Mouse (Mus musculus): ENCODE data around the gene Nos2. TPM values are rescaled to one million over a fixed set of nuclear protein-coding genes. Genes with fewer than 3 reads are reported as not detected.
"Not testable (repeated sequence)": the region's sequence is repeated elsewhere in the genome, so short reads cannot be mapped to it uniquely, and the experiment has no call there.

The Nos2 gene
- polyA plus RNA-seq, 1 experiment from 2014 or later = 1.1 TPM

- WGBS = 82% methylated on average over 7 of the region's 7 CpGs
- ATAC-seq (ENCODE audit: low FRiP score) = no peak
- DNase-seq (ENCODE audit: low spot score) = no peak
Observed at GRCm38 (mm10) chr11:78983539-78983938, 63.0 kb downstream of the Nos2 start.

GRCm38 (mm10) chr11:78984483-78985177 lies 64.0 kb downstream of the Nos2 start, which contains the start of gene Lgals9:
Gene Lgals9 (minus strand): TSS chr11:78984946.
- no peak within 1 kb of the TSS for H3K4me2 ChIP-seq (replicated peaks)

More at GRCm38 (mm10) chr11:78983539-78983938, 63.0 kb downstream of the Nos2 start:
- no peaks in the 10 kb centered on the region for H3K36me3 ChIP-seq (replicated peaks; ENCODE audit: control insufficient read depth, insufficient read depth)
- no peak overlapping the region for H3K27ac ChIP-seq
- no peaks in the 10 kb centered on the region for H3K9me3 ChIP-seq (ENCODE audit: control insufficient read depth, low read length)
- no peak overlapping the region for H3K4me3 ChIP-seq (replicated peaks; ENCODE audit: low read length)
- H3K4me2 ChIP-seq (replicated peaks) = no peak overlapping the region
- H3K4me1 ChIP-seq (replicated peaks; ENCODE audit: control insufficient read depth, insufficient read depth, low read length) = no peaks in the 10 kb centered on the region
- H3K9ac ChIP-seq = no peak overlapping the region
- H3K27me3 ChIP-seq (ENCODE audit: control insufficient read depth, insufficient read depth, low read length) = no peaks in the 10 kb centered on the region

GRCm38 (mm10) chr11:78985505-78985904 lies 64.9 kb downstream of the Nos2 start:
- Histone ChIP-seq H3K36me3 (replicated peaks; ENCODE audit: control insufficient read depth, insufficient read depth) (no peaks in the 10 kb centered on the region), H3K4me3 (replicated peaks; ENCODE audit: low read length) (no peak overlapping the region)
- no peak for ATAC-seq (ENCODE audit: low FRiP score)

More at GRCm38 (mm10) chr11:78984483-78985177, 64.0 kb downstream of the Nos2 start, which contains the start of gene Lgals9:
- H3K4me1 ChIP-seq (replicated peaks; ENCODE audit: control insufficient read depth, insufficient read depth, low read length) = no peaks in the 10 kb centered on the region
- H3K27ac ChIP-seq = no peak within 1 kb of the TSS
- no peaks in the 10 kb centered on the region for H3K9me3 ChIP-seq (ENCODE audit: control insufficient read depth, low read length)
- H3K9ac ChIP-seq = no peak within 1 kb of the TSS
- no peaks in the 10 kb centered on the region for H3K27me3 ChIP-seq (ENCODE audit: control insufficient read depth, insufficient read depth, low read length)
- H3K4me3 ChIP-seq (replicated peaks; ENCODE audit: low read length) = no peak within 1 kb of the TSS
- DNase-seq (ENCODE audit: low spot score) (no peak), ATAC-seq (ENCODE audit: low FRiP score) (no peak)
- WGBS = 73% methylated on average over 10 of the region's 10 CpGs
- H3K36me3 ChIP-seq (replicated peaks; ENCODE audit: control insufficient read depth, insufficient read depth) = no peaks in the 10 kb centered on the region

GRCm38 (mm10) chr11:78986311-78987002 lies 65.9 kb downstream of the Nos2 start:
- ATAC-seq (ENCODE audit: low FRiP score) = no peak
- no peak overlapping the region for H3K9ac ChIP-seq
- H3K27me3 ChIP-seq (ENCODE audit: control insufficient read depth, insufficient read depth, low read length) = no peaks in the 10 kb centered on the region
- 94% methylated on average over 10 of the region's 10 CpGs for WGBS
- H3K9me3 ChIP-seq (ENCODE audit: control insufficient read depth, low read length) = no peaks in the 10 kb centered on the region
- DNase-seq (ENCODE audit: low spot score) = no peak
- H3K4me3 ChIP-seq (replicated peaks; ENCODE audit: low read length) = no peak overlapping the region
- no peak overlapping the region for H3K4me2 ChIP-seq (replicated peaks)
- no peak overlapping the region for H3K27ac ChIP-seq
- no peaks in the 10 kb centered on the region for H3K4me1 ChIP-seq (replicated peaks; ENCODE audit: control insufficient read depth, insufficient read depth, low read length)
- no peaks in the 10 kb centered on the region for H3K36me3 ChIP-seq (replicated peaks; ENCODE audit: control insufficient read depth, insufficient read depth)

More at GRCm38 (mm10) chr11:78985505-78985904, 64.9 kb downstream of the Nos2 start:
- DNase-seq (ENCODE audit: low spot score) = no peak
- Histone ChIP-seq H3K27ac (no peak overlapping the region), H3K9me3 (ENCODE audit: control insufficient read depth, low read length) (no peaks in the 10 kb centered on the region), H3K4me2 (replicated peaks) (no peak overlapping the region), H3K4me1 (replicated peaks; ENCODE audit: control insufficient read depth, insufficient read depth, low read length) (no peaks in the 10 kb centered on the region), H3K9ac (no peak overlapping the region), H3K27me3 (ENCODE audit: control insufficient read depth, insufficient read depth, low read length) (no peaks in the 10 kb centered on the region)

- ATAC-seq (ENCODE audit: low FRiP score); H3K9ac ChIP-seq; H3K9me3 ChIP-seq (ENCODE audit: control insufficient read depth, low read length); H3K27ac ChIP-seq; H3K4me3 ChIP-seq (replicated peaks; ENCODE audit: low read length); H3K4me2 ChIP-seq (replicated peaks); H3K4me1 ChIP-seq (replicated peaks; ENCODE audit: control insufficient read depth, insufficient read depth, low read length); H3K27me3 ChIP-seq (ENCODE audit: control insufficient read depth, insufficient read depth, low read length); DNase-seq (ENCODE audit: low spot score); H3K36me3 ChIP-seq (replicated peaks; ENCODE audit: control insufficient read depth, insufficient read depth): not testable (repeated sequence)
- 93% methylated on average over 11 of the region's 11 CpGs for WGBS
Observed at GRCm38 (mm10) chr11:78989206-78989605, 68.6 kb downstream of the Nos2 start.

- no peak for ATAC-seq (ENCODE audit: low FRiP score)
- Histone ChIP-seq H3K27ac (no peak overlapping the region), H3K4me1 (replicated peaks; ENCODE audit: control insufficient read depth, insufficient read depth, low read length) (no peaks in the 10 kb centered on the region), H3K4me3 (replicated peaks; ENCODE audit: low read length) (no peak overlapping the region), H3K9ac (no peak overlapping the region), H3K36me3 (replicated peaks; ENCODE audit: control insufficient read depth, insufficient read depth) (no peaks in the 10 kb centered on the region), H3K9me3 (ENCODE audit: control insufficient read depth, low read length) (peaks cover 3% of the 10 kb centered on the region; the same call in 1 of the 2 replicates), H3K4me2 (replicated peaks) (no peak overlapping the region), H3K27me3 (ENCODE audit: control insufficient read depth, insufficient read depth, low read length) (no peaks in the 10 kb centered on the region)
- WGBS = 94% methylated on average over 9 of the region's 9 CpGs
- DNase-seq (ENCODE audit: low spot score) = no peak
Observed at GRCm38 (mm10) chr11:78990096-78990495, 69.5 kb downstream of the Nos2 start.

- H3K27ac ChIP-seq; H3K9ac ChIP-seq; ATAC-seq (ENCODE audit: low FRiP score); H3K36me3 ChIP-seq (replicated peaks; ENCODE audit: control insufficient read depth, insufficient read depth); H3K9me3 ChIP-seq (ENCODE audit: control insufficient read depth, low read length); H3K27me3 ChIP-seq (ENCODE audit: control insufficient read depth, insufficient read depth, low read length); DNase-seq (ENCODE audit: low spot score); H3K4me1 ChIP-seq (replicated peaks; ENCODE audit: control insufficient read depth, insufficient read depth, low read length); H3K4me3 ChIP-seq (replicated peaks; ENCODE audit: low read length); H3K4me2 ChIP-seq (replicated peaks): not testable (repeated sequence)
- 74% methylated on average over 5 of the region's 5 CpGs for WGBS
Observed at GRCm38 (mm10) chr11:78990875-78991543, 70.4 kb downstream of the Nos2 start.

GRCm38 (mm10) chr11:78999118-78999517 lies 78.5 kb downstream of the Nos2 start:
- DNase-seq (ENCODE audit: low spot score) (no peak), ATAC-seq (ENCODE audit: low FRiP score) (no peak)
- Histone ChIP-seq H3K9ac (no peak overlapping the region), H3K27me3 (ENCODE audit: control insufficient read depth, insufficient read depth, low read length) (no peaks in the 10 kb centered on the region), H3K27ac (no peak overlapping the region), H3K4me1 (replicated peaks; ENCODE audit: control insufficient read depth, insufficient read depth, low read length) (no peaks in the 10 kb centered on the region), H3K4me2 (replicated peaks) (no peak overlapping the region), H3K36me3 (replicated peaks; ENCODE audit: control insufficient read depth, insufficient read depth) (no peaks in the 10 kb centered on the region), H3K9me3 (ENCODE audit: control insufficient read depth, low read length) (0 out of 2 replicates have a peak, but pooled peaks cover 8% of the 10 kb centered on the region), H3K4me3 (replicated peaks; ENCODE audit: low read length) (no peak overlapping the region)
- 26% methylated on average over 6 of the region's 6 CpGs for WGBS

GRCm38 (mm10) chr11:79001871-79002270 lies 81.3 kb downstream of the Nos2 start:
- H3K9ac ChIP-seq = no peak overlapping the region
- H3K27me3 ChIP-seq (ENCODE audit: control insufficient read depth, insufficient read depth, low read length) = no peaks in the 10 kb centered on the region
- no peaks in the 10 kb centered on the region for H3K4me1 ChIP-seq (replicated peaks; ENCODE audit: control insufficient read depth, insufficient read depth, low read length)
- no peak for DNase-seq (ENCODE audit: low spot score)
- H3K4me3 ChIP-seq (replicated peaks; ENCODE audit: low read length) = no peak overlapping the region
- 87% methylated on average over 4 of the region's 4 CpGs for WGBS
- H3K36me3 ChIP-seq (replicated peaks; ENCODE audit: control insufficient read depth, insufficient read depth) = no peaks in the 10 kb centered on the region
- H3K4me2 ChIP-seq (replicated peaks) = no peak overlapping the region
- 0 out of 2 replicates have a peak, but pooled peaks cover 3% of the 10 kb centered on the region for H3K9me3 ChIP-seq (ENCODE audit: control insufficient read depth, low read length)
- H3K27ac ChIP-seq = no peak overlapping the region
- no peak for ATAC-seq (ENCODE audit: low FRiP score)

All from hindbrain, embryonic 14.5 days (tissue).